Mouse (Mus musculus) CH12.LX (cell line): ENCODE results near the gene Vwa3b. TPM values are rescaled to one million over a fixed set of nuclear protein-coding genes. Genes with fewer than 3 reads are reported as not detected.
"Not testable (repeated sequence)": the region's sequence is repeated elsewhere in the genome, so short reads cannot be mapped to it uniquely, and the experiment has no call there.

Experiments used
- DNase-seq: peaks from one replicate; pipeline ENCODE4 v3.0.0-alpha.2; 2013; ENCODE audit errors: extremely low read depth
- H3K27ac ChIP-seq: 2 replicates; pipeline ENCODE4 v1.5.1; 2012; ENCODE audit warnings: low read depth, mild to moderate bottlenecking, control low read depth, moderate library complexity; ENCODE audit not compliant: insufficient read depth
- H3K27me3 ChIP-seq: replicated peaks from 2 replicates; pipeline ENCODE3; 2012; ENCODE audit warnings: inconsistent platforms
- H3K36me3 ChIP-seq, 2 experiments: replicated peaks in 1 of 2; 2 replicates each; pipeline versions ENCODE3 to v1.6.1; 2012; ENCODE audit warnings: inconsistent platforms in 1 of 2, low read length in 1 of 2, mild to moderate bottlenecking in 1 of 2, mixed read lengths in 1 of 2, moderate library complexity in 1 of 2; ENCODE audit not compliant: control insufficient read depth in 1 of 2, insufficient read depth in 1 of 2
- H3K4me1 ChIP-seq, 2 experiments: 2 replicates each; pipeline ENCODE4 v1.6.1; 2012; ENCODE audit warnings: inconsistent platforms in 1 of 2, moderate library complexity in 1 of 2; ENCODE audit not compliant: insufficient read depth in 2 of 2, control insufficient read depth in 1 of 2
- H3K4me2 ChIP-seq: 2 replicates; pipeline ENCODE4 v1.6.1; 2012; ENCODE audit warnings: low read depth, mild to moderate bottlenecking, control low read depth; ENCODE audit not compliant: poor library complexity, insufficient read depth, severe bottlenecking
- H3K4me3 ChIP-seq, 3 experiments: fragments of 150-350 bp in 1 of 3; sonication (generic) in 1 of 3; replicated peaks in 1 of 3; 2 replicates each; pipeline versions ENCODE3 to v1.5.1; 2011 to 2012; ENCODE audit warnings: low read depth in 2 of 3, low read length in 2 of 3, mild to moderate bottlenecking in 2 of 3, moderate library complexity in 2 of 3, control low read depth in 1 of 3, improper control_type of control experiment in 1 of 3, inconsistent platforms in 1 of 3, mixed read lengths in 1 of 3; ENCODE audit not compliant: poor library complexity in 1 of 3
- H3K79me2 ChIP-seq: replicated peaks from 2 replicates; pipeline ENCODE4 v1.6.1; 2012; ENCODE audit warnings: mild to moderate bottlenecking, moderate library complexity; ENCODE audit not compliant: control insufficient read depth, poor library complexity, insufficient read depth, severe bottlenecking; ENCODE audit errors: extremely low read depth
- H3K9ac ChIP-seq: 2 replicates; pipeline ENCODE4 v1.6.1; 2012; ENCODE audit warnings: low read depth, mild to moderate bottlenecking, control low read depth, moderate library complexity; ENCODE audit not compliant: insufficient read depth
- H3K9me3 ChIP-seq: replicated peaks from 2 replicates; pipeline ENCODE3; 2012; ENCODE audit warnings: low read length, inconsistent platforms, mixed read lengths
- CHD1 ChIP-seq: IDR thresholded peaks from 2 replicates; pipeline ENCODE4 v1.6.1; 2012; ENCODE audit warnings: low read depth, low read length, improper control_type of control experiment, inconsistent platforms
- CHD2 ChIP-seq: IDR thresholded peaks from 2 replicates; pipeline ENCODE4 v1.6.1; 2011; ENCODE audit warnings: low read length, improper control_type of control experiment
- ELF1 ChIP-seq: IDR thresholded peaks from 2 replicates; pipeline ENCODE4 v1.6.1; 2014; ENCODE audit warnings: low read depth, mild to moderate bottlenecking, inconsistent platforms, low read length, improper control_type of control experiment
- ETS1 ChIP-seq: conservative IDR thresholded peaks from 2 replicates; pipeline ENCODE4 v1.6.1; 2012; ENCODE audit warnings: low read depth, mild to moderate bottlenecking, inconsistent platforms, low read length, improper control_type of control experiment, moderate library complexity
- HCFC1 ChIP-seq: IDR thresholded peaks from 2 replicates; pipeline ENCODE4 v1.6.1; 2012; ENCODE audit warnings: low read depth, mild to moderate bottlenecking, inconsistent platforms, low read length, improper control_type of control experiment
- JUND ChIP-seq: conservative IDR thresholded peaks from 2 replicates; pipeline ENCODE4 v1.6.1; 2011; ENCODE audit warnings: low read depth, low read length, improper control_type of control experiment
- MEF2A ChIP-seq: IDR thresholded peaks from 2 replicates; pipeline ENCODE4 v1.6.1; 2014; ENCODE audit warnings: low read depth, mild to moderate bottlenecking, inconsistent platforms, low read length, improper control_type of control experiment, borderline replicate concordance
- MYC ChIP-seq: IDR thresholded peaks from 2 replicates; pipeline ENCODE4 v1.6.1; 2011; ENCODE audit warnings: low read depth, mild to moderate bottlenecking, improper control_type of control experiment, low read length
- TCF12 ChIP-seq: IDR thresholded peaks from 2 replicates; pipeline ENCODE4 v1.6.1; 2014; ENCODE audit warnings: low read depth, mild to moderate bottlenecking, inconsistent platforms, low read length, improper control_type of control experiment
- dilution Hi-C: fragments of 300-500 bp; cut with MboI; formaldehyde crosslinking; loops from 2 replicates; pipeline ENCODE4 v1.14.3; 2020; ENCODE audit warnings: low sequenced_read_pairs; ENCODE audit not compliant: extremely low pct_unique_long_range_greater_than_20kb, extremely low pct_ligation_motif_present
- in situ Hi-C: fragments of 300-500 bp; cut with MboI; formaldehyde crosslinking; loops from 3 replicates; pipeline ENCODE4 v1.14.3; 2019; ENCODE audit warnings: low sequenced_read_pairs, low pct_ligation_motif_present, low pct_unique_long_range_greater_than_20kb, mixed read lengths
- polyA plus RNA-seq: library from polyadenylated mRNA; unstranded; fragments of >175 nt; gene quantifications from 2 replicates; pipeline ENCODE4 v1.2.1, GENCODE M21; 2012; ENCODE audit warnings: low read depth; ENCODE audit not compliant: insufficient read length
- total RNA-seq, 2 experiments: library from RNA; depleted of rRNA; stranded (reverse); fragments of 300-350 nt in 1 of 2; fragments of >200 nt in 1 of 2; gene quantifications; 2 replicates each; pipeline ENCODE4 v1.2.3; 2012 to 2014

The Vwa3b gene
- total and polyA plus RNA-seq, 3 experiments: not detected

- no peak for DNase-seq
- no peaks in the 10 kb centered on the region for H3K79me2 ChIP-seq
- no peaks in the 10 kb centered on the region for H3K9me3 ChIP-seq
- no peak for TF ChIP-seq MYC
- no peak for TF ChIP-seq CHD2
- H3K27me3 ChIP-seq: no peaks in the 10 kb centered on the region
- H3K4me1 ChIP-seq: peaks cover 11 to 21% of the 10 kb centered on the region in 2 experiments; a peak in 3 of 4 replicates
- in situ Hi-C loops (no loop called here), dilution Hi-C loops (no loop called here)
- H3K36me3 ChIP-seq: no peaks in the 10 kb centered on the region
- no peak overlapping the region for H3K4me3 ChIP-seq
- no peak overlapping the region for H3K27ac ChIP-seq
- no peak overlapping the region for H3K9ac ChIP-seq
- H3K4me2 ChIP-seq: no peak overlapping the region
Observed at GRCm38 (mm10) chr1:37004533-37004932, 21.9 kb upstream of the Vwa3b start.

GRCm38 (mm10) chr1:37005036-37005435 is 21.4 kb upstream of the Vwa3b start:
- no peak overlapping the region for H3K4me3 ChIP-seq
- dilution Hi-C loops (no loop called here), in situ Hi-C loops (no loop called here)
- no peak overlapping the region for H3K27ac ChIP-seq
- H3K9me3 ChIP-seq: no peaks in the 10 kb centered on the region
- H3K36me3 ChIP-seq: no peaks in the 10 kb centered on the region
- H3K4me1 ChIP-seq: peaks cover 6 to 16% of the 10 kb centered on the region in 2 experiments; a peak in 3 of 4 replicates
- TF ChIP-seq ETS1 (no peak), JUND (no peak), HCFC1 (no peak), MYC (no peak), CHD1 (no peak), TCF12 (no peak), ELF1 (no peak), MEF2A (no peak)
- TF ChIP-seq, all 38 proteins: peak for 0
- Histone ChIP-seq H3K27me3 (no peaks in the 10 kb centered on the region), H3K9ac (no peak overlapping the region), H3K79me2 (no peaks in the 10 kb centered on the region), H3K4me2 (no peak overlapping the region)
- DNase-seq: no peak

GRCm38 (mm10) chr1:37006529-37006928 is 19.9 kb upstream of the Vwa3b start:
- H3K36me3 ChIP-seq, H3K4me1 ChIP-seq, dilution Hi-C loops, H3K79me2 ChIP-seq, in situ Hi-C loops, H3K4me2 ChIP-seq, H3K4me3 ChIP-seq, H3K9ac ChIP-seq, DNase-seq, H3K27me3 ChIP-seq, H3K27ac ChIP-seq, H3K9me3 ChIP-seq: not testable (repeated sequence)
